Mouse (Mus musculus) stomach, postnatal 0 days (tissue): ENCODE results near the gene Armc9.

Experiments
- CTCF ChIP-seq: IDR thresholded peaks from 2 replicates; pipeline ENCODE4 v1.5.1; 2016; ENCODE audit warnings: antibody characterized with exemption, low read depth, mild to moderate bottlenecking, moderate library complexity
- EP300 ChIP-seq: optimal IDR thresholded peaks from 2 replicates; pipeline ENCODE3; 2016; ENCODE audit warnings: antibody characterized with exemption

GRCm38 (mm10) chr1:86311467-86312005 lies 157.0 kb downstream of the Armc9 start:
- TF ChIP-seq EP300 (no peak), CTCF (no peak)
